Mouse (Mus musculus): ENCODE results near the gene BC030500. TPM values are rescaled to one million over a fixed set of nuclear protein-coding genes. Genes with fewer than 3 reads are reported as not detected.

Gene BC030500
- polyA plus RNA-seq, 1 experiment from 2014 or later: 0.75 TPM

- no peaks in the 10 kb centered on the region for H3K36me3 ChIP-seq (ENCODE audit: control insufficient read depth, insufficient read depth, low read length)
- no peak overlapping the region for H3K9ac ChIP-seq (ENCODE audit: low read length)
- 0 out of 2 replicates have a peak, but pooled peaks cover 2% of the 10 kb centered on the region for H3K4me1 ChIP-seq (replicated peaks; ENCODE audit: control insufficient read depth, insufficient read depth, low read length)
- H3K4me3 ChIP-seq (ENCODE audit: low read depth, low read length): no peak overlapping the region
- H3K27me3 ChIP-seq (ENCODE audit: control insufficient read depth, insufficient read depth, low read length): peaks cover 5% of the 10 kb centered on the region; the same call in 1 of the 2 replicates
- no peak for DNase-seq (ENCODE audit: low spot score)
- WGBS: 74% methylated on average over 2 of the region's 2 CpGs
- no peaks in the 10 kb centered on the region for H3K9me3 ChIP-seq (ENCODE audit: control insufficient read depth, low read length)
- H3K27ac ChIP-seq (ENCODE audit: low read depth, low read length): no peak overlapping the region
- no peak for ATAC-seq (replicated peaks; ENCODE audit: low FRiP score)
- no peak overlapping the region for H3K4me2 ChIP-seq (ENCODE audit: low read depth, low read length, severe bottlenecking)
Measured at GRCm38 (mm10) chr8:58915142-58915541, 3.6 kb downstream of the BC030500 start.

- H3K27ac ChIP-seq (ENCODE audit: low read depth, low read length): no peak overlapping the region
- no peaks in the 10 kb centered on the region for H3K36me3 ChIP-seq (ENCODE audit: control insufficient read depth, insufficient read depth, low read length)
- no peaks in the 10 kb centered on the region for H3K4me1 ChIP-seq (replicated peaks; ENCODE audit: control insufficient read depth, insufficient read depth, low read length)
- no peak overlapping the region for H3K4me2 ChIP-seq (ENCODE audit: low read depth, low read length, severe bottlenecking)
- H3K9ac ChIP-seq (ENCODE audit: low read length): no peak overlapping the region
- ATAC-seq (replicated peaks; ENCODE audit: low FRiP score): no peak
- no peak overlapping the region for H3K4me3 ChIP-seq (ENCODE audit: low read depth, low read length)
- 87% methylated on average over 1 of the region's 1 CpGs for WGBS
- H3K27me3 ChIP-seq (ENCODE audit: control insufficient read depth, insufficient read depth, low read length): no peaks in the 10 kb centered on the region
- DNase-seq (ENCODE audit: low spot score): no peak
- no peaks in the 10 kb centered on the region for H3K9me3 ChIP-seq (ENCODE audit: control insufficient read depth, low read length)
Measured at GRCm38 (mm10) chr8:58931066-58931465, 19.5 kb downstream of the BC030500 start.

GRCm38 (mm10) chr8:58943773-58944172, 32.2 kb downstream of the BC030500 start:
- 90% methylated on average over 4 of the region's 4 CpGs for WGBS
- Histone ChIP-seq H3K9ac (ENCODE audit: low read length) (no peak overlapping the region), H3K36me3 (ENCODE audit: control insufficient read depth, insufficient read depth, low read length) (no peaks in the 10 kb centered on the region), H3K4me1 (replicated peaks; ENCODE audit: control insufficient read depth, insufficient read depth, low read length) (no peaks in the 10 kb centered on the region), H3K27me3 (ENCODE audit: control insufficient read depth, insufficient read depth, low read length) (no peaks in the 10 kb centered on the region), H3K4me2 (ENCODE audit: low read depth, low read length, severe bottlenecking) (no peak overlapping the region), H3K27ac (ENCODE audit: low read depth, low read length) (no peak overlapping the region), H3K4me3 (ENCODE audit: low read depth, low read length) (no peak overlapping the region), H3K9me3 (ENCODE audit: control insufficient read depth, low read length) (no peaks in the 10 kb centered on the region)
- DNase-seq (ENCODE audit: low spot score): no peak
- ATAC-seq (replicated peaks; ENCODE audit: low FRiP score): no peak

GRCm38 (mm10) chr8:58957195-58957739, 45.7 kb downstream of the BC030500 start:
- no peak overlapping the region for H3K4me2 ChIP-seq (ENCODE audit: low read depth, low read length, severe bottlenecking)
- H3K4me1 ChIP-seq (replicated peaks; ENCODE audit: control insufficient read depth, insufficient read depth, low read length): no peaks in the 10 kb centered on the region
- H3K9ac ChIP-seq (ENCODE audit: low read length): no peak overlapping the region
- H3K9me3 ChIP-seq (ENCODE audit: control insufficient read depth, low read length): no peaks in the 10 kb centered on the region
- DNase-seq (ENCODE audit: low spot score) (no peak), ATAC-seq (replicated peaks; ENCODE audit: low FRiP score) (0 out of 2 replicates have a peak, but pooled peaks have one; percentile 46)
- H3K4me3 ChIP-seq (ENCODE audit: low read depth, low read length): no peak overlapping the region
- H3K36me3 ChIP-seq (ENCODE audit: control insufficient read depth, insufficient read depth, low read length): no peaks in the 10 kb centered on the region
- 75% methylated on average over 5 of the region's 5 CpGs for WGBS
- no peaks in the 10 kb centered on the region for H3K27me3 ChIP-seq (ENCODE audit: control insufficient read depth, insufficient read depth, low read length)
- no peak overlapping the region for H3K27ac ChIP-seq (ENCODE audit: low read depth, low read length)

Other genes starting within 250 kb of the BC030500 start
- 0.91 and 0.97 TPM in 2 replicates for gene Galntl6, start 885 bp downstream of the BC030500 start, polyA plus RNA-seq (2014; fragmentation: Nextera tagmentation; extraction: Ambion mirVana)

Measured in forebrain, embryonic 11.5 days (tissue).